Mouse (Mus musculus): ENCODE data around the gene Ryr2. TPM values are rescaled to one million over a fixed set of nuclear protein-coding genes. Genes with fewer than 3 reads are reported as not detected.
"Not testable (repeated sequence)": the region's sequence is repeated elsewhere in the genome, so short reads cannot be mapped to it uniquely, and the experiment has no call there.

Ryr2 gene
- polyA plus RNA-seq, 1 experiment: 1.2 TPM

DNA sequence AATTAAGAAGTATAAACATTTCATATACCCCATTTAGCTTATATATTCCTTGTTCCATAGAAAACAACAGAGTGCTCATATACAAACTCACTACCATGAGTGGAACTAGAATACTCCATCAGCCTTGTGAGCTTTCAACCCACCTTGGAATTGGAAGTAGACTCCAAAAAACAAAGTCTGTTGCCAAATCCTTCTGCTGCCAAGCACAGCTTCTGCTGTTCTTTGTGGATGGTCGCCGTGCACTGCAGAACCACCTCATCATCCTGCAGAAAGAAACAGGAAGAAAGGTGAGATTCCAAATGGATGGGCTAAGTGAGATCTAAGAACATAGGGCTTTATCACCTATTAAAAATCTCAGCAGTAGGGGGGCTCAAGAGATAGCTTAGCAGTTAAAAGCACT is 161.0 kb downstream of the Ryr2 start:
- DNase-seq (ENCODE audit: low spot score): no peak

DNA sequence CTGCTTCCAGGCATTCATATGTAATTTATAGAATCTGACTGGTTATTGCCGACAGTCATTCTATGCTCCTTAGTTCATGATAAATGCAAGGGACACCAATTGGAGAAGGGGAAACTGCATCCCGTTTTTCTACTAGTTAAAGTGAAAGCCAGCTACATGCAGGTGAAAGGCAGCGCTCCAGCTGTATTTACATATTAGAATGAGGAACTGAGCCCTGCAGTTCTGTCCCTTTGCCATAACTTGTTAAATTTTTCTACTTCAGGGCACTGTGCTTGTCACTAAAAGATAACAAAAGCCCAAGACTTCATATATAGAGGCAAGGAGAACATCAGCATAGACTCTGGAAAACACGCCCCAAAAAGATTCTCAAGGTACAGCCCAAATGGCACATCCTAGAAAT is 165.0 kb downstream of the Ryr2 start:
- DNase-seq (ENCODE audit: low spot score): no peak

DNA sequence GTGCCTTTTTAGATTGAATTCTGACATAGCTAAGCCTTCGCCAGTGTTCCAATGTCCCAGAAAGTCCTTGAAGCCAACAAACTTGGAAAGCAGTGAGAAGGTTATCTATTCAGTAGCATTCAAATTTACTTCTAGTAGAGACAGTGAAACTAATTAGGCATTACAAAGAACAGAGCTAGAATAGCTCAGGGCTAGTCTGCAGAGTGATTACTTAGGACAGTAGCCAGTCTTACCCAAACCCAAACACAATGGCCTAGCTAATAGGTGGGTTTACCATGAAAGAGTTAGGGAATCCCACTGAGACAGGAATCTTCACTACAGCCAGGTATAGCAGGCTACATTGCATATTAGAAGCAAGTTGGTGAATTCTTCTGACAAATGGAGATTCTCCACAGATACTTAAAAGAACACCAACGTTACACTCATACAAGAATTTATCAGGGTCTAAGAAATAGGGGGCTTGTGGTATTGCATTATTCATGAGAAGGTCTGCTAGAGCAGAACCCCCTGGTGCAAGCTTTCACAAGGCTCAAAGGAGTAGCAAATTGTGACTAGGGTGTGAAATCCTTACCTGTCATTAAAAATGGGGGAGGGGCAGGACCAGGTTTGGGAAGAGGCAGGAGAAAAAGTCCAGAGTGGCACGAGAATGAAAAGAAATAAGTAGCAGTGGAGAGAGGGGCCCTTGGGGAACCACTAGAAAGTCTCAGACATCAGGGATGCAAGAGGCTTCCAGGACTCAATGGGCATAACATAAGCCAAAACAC is 172.3 kb downstream of the Ryr2 start:
- not testable (repeated sequence) for DNase-seq (ENCODE audit: low spot score)

DNA sequence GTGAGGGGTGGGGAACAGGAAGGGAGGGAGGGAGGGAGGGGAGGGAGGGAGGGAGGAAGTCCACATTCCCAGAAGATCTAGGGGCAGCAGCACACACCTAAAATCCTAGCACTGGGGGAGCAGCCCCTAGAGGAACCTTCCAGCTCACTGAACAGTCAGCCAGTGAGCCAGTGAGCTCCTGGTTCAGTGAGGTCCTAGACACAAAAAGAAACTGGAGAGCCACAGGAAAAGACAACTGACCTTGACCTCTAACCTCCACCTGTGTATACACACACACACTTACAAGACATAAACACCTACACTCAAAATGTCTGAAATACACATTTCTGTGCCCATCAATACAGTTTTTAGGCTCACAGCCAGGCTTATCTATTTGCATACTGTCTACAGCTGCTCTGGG is 173.4 kb downstream of the Ryr2 start:
- DNase-seq (ENCODE audit: low spot score): no peak

DNA sequence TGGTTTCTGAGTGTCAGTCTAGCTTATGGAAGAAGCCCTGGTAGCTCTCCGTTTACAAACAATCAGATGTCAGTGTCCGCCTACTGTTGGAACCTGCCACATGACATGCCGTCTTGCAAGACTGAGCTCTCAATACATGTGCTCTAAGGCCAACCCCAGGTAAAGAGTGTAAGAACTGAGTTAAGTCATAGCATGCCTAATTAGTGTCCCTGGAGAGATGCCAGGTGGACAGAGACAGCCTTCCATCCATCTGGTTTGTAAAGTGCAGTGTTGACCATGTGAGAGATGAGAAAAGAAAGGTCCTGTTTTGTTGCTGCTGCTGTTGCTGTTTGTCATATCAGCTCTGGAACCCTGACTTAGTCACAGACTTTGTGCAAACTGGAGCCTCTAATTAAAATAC is 178.0 kb downstream of the Ryr2 start:
- DNase-seq (ENCODE audit: low spot score): no peak

DNA sequence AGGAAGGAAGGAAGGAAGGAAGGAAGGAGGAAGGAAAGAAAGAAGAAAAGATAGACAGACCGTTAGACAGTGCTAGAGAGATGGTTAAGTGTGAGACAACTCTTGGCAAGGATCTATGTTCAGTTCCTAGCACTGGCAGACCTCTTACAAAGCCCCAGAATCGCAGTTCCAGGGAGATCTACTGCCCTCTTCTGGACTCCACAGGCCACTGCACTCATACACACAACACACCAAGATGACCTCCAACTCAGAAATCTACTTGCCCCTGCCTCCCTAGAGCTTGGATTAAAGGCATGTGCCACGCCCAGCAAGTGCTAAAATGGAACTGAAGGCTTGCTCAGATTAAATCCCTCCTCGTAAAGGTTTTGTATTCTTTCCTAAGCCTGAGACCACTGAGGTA is 179.0 kb downstream of the Ryr2 start:
- no peak for DNase-seq (ENCODE audit: low spot score)

DNA sequence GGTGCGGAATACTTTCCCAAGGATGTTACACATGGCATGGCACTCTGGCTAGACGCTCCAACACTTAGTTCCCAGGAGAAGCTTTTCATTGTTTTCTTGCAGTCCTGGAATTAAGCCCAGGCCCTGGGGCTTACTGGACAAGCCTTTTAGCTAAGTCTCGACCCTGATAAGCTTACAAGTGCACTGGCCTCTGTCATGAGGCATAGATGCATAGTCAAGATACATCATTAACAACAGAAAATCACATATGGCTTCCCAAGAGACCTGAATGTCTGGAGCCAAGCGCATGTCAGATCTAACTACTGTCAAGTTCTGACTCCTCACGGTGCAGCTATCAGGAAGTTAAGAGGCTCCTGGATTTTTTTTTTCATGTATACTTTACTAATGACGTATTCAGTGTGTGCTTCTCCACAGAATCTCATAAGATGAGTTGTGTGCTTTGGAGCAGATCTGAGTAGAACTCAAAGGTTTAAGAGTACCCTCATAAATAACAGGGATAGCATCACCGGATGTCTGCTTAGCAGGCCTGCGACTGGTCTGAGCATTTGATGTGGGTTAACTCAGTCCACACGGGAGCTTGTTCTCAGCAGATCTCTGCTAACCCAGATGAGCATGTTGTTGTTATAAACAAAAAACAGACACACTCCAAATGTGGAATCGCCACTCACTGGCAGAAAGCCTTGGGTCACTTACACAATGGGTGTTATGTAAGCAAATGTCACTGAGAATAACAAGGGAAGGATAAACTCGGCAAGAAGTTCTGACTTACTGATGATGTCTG is 179.8 kb downstream of the Ryr2 start:
- DNase-seq (ENCODE audit: low spot score): no peak

DNA sequence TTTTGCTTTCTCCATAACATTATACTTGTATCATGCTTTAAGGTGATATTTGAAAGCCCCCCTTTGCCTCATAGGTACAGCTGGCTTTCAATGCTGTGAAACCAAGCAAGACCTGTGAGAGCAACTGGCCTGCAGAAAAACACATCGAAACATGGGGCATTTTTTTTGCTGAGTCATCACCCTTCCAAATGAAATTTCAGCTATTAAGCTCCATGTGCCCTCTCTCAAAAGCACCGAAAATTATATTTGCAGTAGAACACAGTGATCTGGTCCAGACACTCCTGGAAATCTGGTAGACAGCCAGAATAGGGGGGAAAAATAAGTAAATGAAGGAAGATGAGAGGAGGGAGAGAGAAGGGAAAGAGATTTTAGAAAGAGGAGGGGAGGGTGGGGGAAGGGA is 180.5 kb downstream of the Ryr2 start:
- DNase-seq (ENCODE audit: low spot score): no peak

DNA sequence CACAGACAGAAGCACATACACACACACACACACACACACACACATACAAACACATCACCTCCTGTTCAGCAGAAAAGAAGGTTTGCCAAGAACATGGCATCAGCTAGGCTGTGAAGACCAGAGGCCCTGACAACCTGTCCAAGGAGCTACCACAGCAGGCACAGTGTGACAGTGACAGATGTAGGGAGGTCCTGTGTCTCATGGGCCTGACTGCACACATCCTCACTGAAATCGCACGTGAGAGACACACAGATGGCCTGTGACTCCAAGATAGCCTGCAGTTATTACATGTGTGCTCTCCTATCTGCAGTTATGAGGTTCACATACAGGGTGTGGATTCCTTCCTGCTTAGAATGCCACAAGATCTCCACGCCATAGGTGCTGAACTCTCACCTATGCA is 182.0 kb downstream of the Ryr2 start:
- DNase-seq (ENCODE audit: low spot score): no peak

DNA sequence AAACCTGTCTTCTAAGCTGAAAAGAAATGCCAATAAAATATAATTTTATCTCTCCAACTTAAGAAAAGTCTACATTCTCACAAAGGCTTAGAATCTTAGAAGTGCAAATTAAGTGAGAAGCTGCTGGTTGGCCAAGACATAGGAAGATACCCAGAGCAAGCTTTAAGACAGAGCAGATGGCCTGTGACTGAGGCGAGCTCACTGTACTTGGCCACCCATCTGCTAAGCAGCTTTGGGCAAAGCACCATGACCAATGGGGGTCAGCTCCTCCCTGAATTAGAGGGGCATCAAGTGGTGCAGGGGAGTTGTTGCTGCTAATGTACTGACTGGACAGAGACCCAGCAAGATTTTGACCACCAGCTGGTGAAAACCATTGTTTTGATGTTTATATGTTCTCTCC is 186.2 kb downstream of the Ryr2 start:
- no peak for DNase-seq (ENCODE audit: low spot score)

DNA sequence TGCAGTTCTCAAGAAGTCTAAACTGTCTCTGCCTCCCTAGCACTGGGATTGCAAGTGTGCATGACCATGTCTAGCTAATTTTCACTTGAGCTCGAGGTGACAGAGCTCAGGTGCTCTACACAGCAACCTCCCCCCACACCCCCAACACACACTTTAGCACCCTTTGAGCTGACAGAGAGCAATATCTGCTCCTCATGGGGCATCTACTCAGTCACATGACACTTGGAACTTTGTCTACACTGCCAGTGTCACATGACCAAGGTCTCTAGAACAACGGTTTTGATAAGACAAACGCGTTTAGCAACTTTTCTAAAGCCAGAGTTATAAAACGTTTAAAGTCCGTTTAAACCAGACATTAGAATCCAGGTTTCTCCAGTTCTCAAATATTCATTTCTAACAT is 187.3 kb downstream of the Ryr2 start:
- no peak for DNase-seq (ENCODE audit: low spot score)

DNA sequence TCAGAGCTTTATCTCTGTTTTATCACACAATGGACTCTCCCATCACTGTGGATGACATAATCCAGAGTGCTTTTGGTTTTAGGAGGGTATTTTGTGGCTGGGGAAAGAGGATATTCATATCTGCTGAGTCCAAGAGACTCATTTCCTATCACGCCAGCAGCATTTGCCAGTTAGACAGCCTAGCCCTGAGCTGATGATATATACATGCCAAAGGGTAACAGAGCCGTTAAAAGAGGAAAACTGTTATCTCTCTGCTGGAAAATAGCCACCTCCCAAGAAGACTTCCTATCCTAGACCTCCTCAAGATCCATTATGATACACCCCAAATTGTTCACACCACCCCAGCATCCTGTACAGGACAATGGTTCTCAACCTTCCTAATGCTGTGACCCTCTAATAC is 191.1 kb downstream of the Ryr2 start:
- DNase-seq (ENCODE audit: low spot score): no peak

DNA sequence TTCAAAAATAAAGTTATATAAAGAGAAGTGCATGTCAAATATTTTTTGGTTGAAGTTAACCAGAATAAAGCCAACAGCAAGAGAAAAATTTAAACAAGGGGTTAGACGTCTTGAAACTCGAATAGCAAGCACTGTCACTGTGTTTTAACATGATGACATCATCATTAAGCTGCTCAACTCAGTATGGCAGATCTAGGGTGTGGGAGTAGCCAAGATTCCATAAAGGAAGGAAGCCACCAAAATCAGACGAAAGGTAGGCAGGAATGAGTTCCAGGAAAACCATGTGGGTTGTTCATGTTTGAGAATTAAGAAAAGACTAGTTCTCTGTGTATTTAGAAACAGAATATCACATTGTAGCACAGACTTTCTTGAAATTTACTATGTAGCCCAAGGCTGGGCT is 192.1 kb downstream of the Ryr2 start:
- DNase-seq (ENCODE audit: low spot score): no peak

DNA sequence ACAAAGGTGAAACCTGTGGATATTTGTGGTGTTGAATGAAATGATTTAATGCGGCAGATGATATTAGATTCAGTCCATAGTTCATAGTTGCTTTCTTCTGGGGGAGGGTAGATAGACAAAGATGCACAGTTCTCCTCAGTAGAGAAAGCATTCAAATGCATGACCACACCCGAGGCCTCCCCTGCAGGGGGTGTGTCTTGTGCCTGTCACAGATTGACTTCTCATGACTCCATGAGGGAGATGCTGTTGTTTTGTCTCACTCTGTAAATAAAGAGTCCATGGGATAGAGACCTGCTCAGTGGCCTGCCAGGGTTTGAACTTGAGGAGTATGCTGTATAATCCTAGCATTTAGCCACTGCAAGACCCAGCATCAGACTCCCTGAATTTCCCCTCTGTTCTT is 194.5 kb downstream of the Ryr2 start:
- no peak for DNase-seq (ENCODE audit: low spot score)

DNA sequence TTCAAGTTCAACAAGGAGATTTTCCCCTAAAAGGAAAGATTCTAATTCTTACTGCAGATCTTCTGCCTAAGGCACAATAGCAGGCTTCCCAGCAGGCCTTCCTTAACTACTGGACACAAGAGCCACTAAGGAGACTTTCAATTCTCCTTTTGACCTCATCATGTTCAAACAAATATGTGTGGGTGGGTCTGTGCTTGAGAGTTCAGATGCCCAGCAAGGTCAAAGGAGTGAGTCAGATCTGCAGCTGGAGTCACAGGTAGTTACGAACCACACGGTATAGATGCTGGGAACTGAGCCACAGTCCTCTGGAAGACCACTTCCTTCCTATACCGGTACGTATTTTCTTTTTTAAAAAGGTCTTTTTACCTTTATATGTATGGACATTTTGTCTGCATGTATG is 198.6 kb downstream of the Ryr2 start:
- no peak for DNase-seq (ENCODE audit: low spot score)

DNA sequence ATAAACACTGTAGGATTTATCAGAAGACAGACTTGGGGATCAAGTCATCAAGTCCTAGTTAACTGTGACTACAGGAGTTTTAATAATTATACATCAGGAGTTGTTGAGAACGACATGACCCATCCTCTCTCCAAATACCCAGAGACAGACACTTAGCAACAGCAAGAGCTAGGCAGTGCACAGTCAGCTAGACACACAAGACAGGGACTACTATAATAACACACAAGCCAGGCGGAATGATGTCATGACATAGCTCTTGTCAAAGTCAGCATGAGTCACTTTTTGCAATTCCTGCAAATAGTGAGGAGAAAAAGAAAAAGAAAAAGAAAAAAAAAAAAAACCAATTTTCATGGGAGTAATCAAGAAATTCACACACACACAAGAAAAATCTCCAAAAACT is 201.6 kb downstream of the Ryr2 start:
- no peak for DNase-seq (ENCODE audit: low spot score)

DNA sequence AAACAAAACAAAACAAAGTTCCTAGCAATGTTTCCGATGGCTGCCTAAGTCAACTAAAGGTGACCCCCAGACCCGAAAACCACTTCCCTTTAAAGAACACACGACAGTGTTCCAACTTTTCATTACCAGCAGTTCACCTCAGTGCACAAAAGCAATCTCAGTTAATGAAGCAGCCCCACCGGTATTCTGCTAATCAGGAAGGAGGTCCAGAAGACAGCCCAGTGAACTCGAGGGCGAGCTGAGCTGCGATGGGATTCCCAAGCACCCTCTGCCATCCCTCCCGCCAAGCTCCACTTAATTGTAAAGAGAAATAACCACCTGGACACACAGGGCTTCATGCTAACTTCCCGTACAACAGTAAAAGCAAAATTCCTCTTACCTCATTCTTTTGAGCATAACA is 203.5 kb downstream of the Ryr2 start:
- no peak for DNase-seq (ENCODE audit: low spot score)

DNA sequence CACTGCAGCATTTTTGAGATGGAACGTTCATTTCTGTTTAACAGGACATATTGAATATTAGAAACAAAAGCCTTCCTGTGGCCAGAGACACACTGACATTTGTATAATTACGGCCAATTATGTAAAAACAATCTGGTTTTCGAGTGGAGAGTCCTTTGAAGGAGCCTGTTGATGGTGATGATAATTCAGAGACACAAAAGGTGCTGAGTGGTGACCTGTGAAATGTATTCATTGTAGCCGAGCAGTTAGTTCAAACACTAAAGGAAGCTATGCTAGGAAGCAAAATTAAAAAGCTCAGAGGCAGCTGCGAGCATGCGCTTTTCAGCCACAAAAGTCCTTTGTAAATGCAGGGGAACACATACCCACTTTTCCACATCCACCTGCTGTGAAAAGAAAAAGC is 203.9 kb downstream of the Ryr2 start:
- DNase-seq (ENCODE audit: low spot score): no peak

DNA sequence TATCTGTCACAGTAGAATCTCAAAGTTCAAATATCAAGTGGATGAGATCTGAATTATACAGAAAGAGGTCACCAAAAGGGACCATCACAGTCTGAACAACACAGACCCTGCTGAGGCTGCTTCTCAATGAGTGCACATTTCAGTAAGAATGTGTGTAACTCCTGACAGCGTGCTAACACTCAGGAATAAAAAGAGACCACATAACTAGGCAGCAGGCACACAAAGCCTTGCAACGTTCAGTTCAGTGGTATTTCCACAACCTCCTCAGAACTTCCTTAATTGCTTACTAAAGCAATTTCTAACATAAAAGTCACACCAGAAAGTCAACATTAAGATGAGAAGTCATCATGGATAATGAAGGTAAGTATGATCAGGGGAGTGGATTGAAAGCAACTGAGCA is 206.1 kb downstream of the Ryr2 start:
- no peak for DNase-seq (ENCODE audit: low spot score)

DNA sequence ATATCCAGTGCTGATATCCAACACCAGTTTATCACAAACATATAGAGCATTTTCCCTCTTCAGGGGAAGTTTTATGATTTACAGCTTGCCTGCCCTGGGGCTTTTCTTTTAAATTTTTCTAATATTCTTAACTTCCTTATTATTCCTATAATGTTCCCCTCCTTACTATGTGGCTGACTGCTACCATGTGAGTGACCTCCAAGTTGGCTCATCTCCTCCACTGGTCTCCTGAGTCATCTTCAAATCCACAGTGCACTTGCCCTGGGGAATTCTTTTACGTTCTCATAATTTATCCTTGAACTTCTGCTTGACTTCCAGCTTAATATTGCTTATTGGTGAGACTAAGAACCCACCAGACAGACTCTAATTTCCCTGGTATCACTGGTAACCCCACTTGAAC is 211.1 kb downstream of the Ryr2 start:
- no peak for DNase-seq (ENCODE audit: low spot score)

DNA sequence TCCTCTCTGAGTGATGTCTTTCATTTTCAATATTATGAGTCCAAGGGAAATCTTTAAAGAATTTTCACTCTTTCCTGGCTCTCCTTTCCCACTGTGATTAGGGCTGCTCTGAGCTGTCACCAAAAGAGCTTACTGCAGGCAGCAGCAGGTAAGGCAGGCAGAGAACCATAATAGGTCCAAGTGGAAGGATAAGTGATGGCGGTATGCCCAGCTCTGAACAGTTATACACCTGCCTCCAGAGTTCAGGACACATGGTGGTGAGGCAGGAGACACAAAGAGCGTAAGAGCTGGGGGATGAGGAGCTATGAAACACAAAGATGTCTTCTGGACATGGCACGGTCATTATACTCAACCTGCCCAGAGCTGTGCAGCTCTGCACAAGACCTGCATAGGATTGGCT is 215.0 kb downstream of the Ryr2 start:
- DNase-seq (ENCODE audit: low spot score): no peak

DNA sequence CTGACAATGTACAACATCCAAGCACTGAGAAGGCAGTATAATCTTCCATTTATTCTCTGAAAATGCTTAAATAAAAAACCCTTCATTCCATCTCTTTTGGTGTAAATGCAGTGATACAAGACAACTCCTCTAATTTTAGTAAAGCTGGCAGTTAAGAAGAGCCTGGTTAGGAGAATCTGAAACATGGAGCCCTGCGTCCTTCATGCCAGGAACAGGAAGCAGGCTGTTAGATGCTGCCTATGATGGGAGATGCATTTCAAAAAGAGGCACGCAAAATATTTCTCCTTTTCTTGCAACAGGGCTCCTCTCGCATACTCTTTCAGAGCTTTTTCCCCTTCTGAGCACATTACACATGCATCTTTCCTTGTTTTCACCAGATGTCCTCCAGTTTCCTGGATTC is 215.6 kb downstream of the Ryr2 start:
- DNase-seq (ENCODE audit: low spot score): no peak

DNA sequence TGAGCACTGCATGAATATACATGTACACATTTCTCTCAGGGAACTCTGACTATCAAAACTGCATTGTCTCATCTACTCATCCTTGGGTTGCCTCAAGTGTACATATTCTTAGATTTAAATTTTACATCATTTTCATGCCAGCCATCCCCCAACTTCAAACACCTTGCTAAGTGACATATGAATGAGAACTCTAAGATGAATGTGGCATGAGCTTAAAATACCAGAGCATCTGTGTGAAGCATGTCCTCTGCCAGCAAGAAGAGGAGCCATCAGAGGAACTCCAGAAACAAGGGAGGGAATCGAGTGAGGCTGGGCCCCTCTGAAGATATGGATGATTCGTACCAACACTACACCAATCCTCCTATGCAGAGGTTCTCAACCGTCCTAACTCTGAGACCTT is 222.6 kb downstream of the Ryr2 start:
- no peak for DNase-seq (ENCODE audit: low spot score)

DNA sequence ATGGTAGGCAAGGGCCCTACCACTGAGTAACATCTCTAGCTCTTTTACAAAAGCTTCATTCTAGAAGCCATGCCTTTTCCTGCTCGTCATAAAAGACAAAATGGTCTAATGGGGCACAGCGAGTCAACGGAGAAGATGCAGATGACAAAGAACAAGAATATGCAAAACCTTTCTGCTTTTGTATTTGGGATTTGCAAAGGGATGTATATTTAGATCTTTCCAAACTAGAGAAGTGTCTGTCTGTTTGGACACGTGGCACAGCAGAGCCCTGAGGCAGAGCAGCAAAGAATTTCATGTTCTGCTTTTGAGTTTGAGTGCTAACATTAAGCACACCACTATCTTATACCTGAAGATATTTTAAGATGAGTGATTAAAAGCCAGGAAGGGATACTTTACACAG is 224.4 kb downstream of the Ryr2 start:
- DNase-seq (ENCODE audit: low spot score): no peak

Data from urinary bladder, adult 2 months (tissue).